21 mouse cellular contexts compared by ENCODE assay signal in genomic region chr14:79716704-79717103, GRCm38 (mm10). TPM values are rescaled to one million over a fixed set of nuclear protein-coding genes. Genes with fewer than 3 reads are reported as not detected.
"Had no signal": no experiment of that assay in that cellular context is flagged by ENCODE, and none has a peak within 500 bp of the region (broad histone marks: within the 10 kb centered on the region; RNA-seq: fewer than 3 reads in every experiment).

No protein-coding gene starts in this region.

- H3K4me2 ChIP-seq: liver, embryonic 15.5 days; lung, embryonic 15.5 days; midbrain, embryonic 12.5 days; midbrain, embryonic 15.5 days; stomach, embryonic 15.5 days had no signal

- H3K27ac ChIP-seq: liver, embryonic 15.5 days; lung, embryonic 15.5 days; macrophage; midbrain, embryonic 12.5 days; midbrain, embryonic 15.5 days; stomach, embryonic 15.5 days; stomach, postnatal 0 days had no signal

- H3K36me3 ChIP-seq: liver, embryonic 15.5 days; lung, embryonic 15.5 days; midbrain, embryonic 12.5 days; midbrain, embryonic 15.5 days; stomach, embryonic 15.5 days had no signal

- DNase-seq: liver, postnatal 0 days; lung, adult 2 months; lung, postnatal 14 days; lung, postnatal 36 days; right cerebral cortex, postnatal 14 days; thymus, adult 2 months; thymus, postnatal 25 days; thymus, postnatal 4 days had no signal

- ATAC-seq: liver, postnatal 0 days; lung, postnatal 0 days; midbrain, embryonic 15.5 days had no signal

- H3K4me3 ChIP-seq: liver, embryonic 15.5 days; lung, embryonic 15.5 days; megakaryocyte, embryonic 14.5 days; midbrain, embryonic 12.5 days; midbrain, embryonic 15.5 days; stomach, embryonic 15.5 days had no signal

- H3K9ac ChIP-seq: liver, embryonic 15.5 days; liver, postnatal 0 days; lung, embryonic 15.5 days; midbrain, embryonic 12.5 days; midbrain, embryonic 15.5 days; stomach, embryonic 15.5 days had no signal

- H3K27me3 ChIP-seq: liver, embryonic 15.5 days; lung, embryonic 15.5 days; megakaryocyte, embryonic 14.5 days; midbrain, embryonic 12.5 days; midbrain, embryonic 15.5 days; stomach, embryonic 15.5 days had no signal

- H3K4me1 ChIP-seq: liver, embryonic 15.5 days; lung, embryonic 15.5 days; megakaryocyte, embryonic 14.5 days; stomach, embryonic 15.5 days had no signal

- H3K9me3 ChIP-seq: liver, embryonic 15.5 days; lung, embryonic 15.5 days; megakaryocyte, embryonic 14.5 days; midbrain, embryonic 12.5 days; midbrain, embryonic 15.5 days; stomach, embryonic 15.5 days had no signal

RNA-seq across cellular contexts. Expression of gene Pcdh8, which starts 54.4 kb away (rescaled TPM):
- total RNA-seq: megakaryocyte progenitor cell, adult 5-6 weeks; monocyte, adult 5-6 weeks; neutrophil, adult 5-6 weeks had no signal
- polyA plus RNA-seq: liver, postnatal 0 days; lung, adult 2 months; lung, postnatal 0 days; macrophage; spleen, adult 2 months had no signal

RNA-seq across cellular contexts. Expression of gene Cnmd, which starts 54.7 kb away (rescaled TPM):
- total RNA-seq: monocyte, adult 5-6 weeks; neutrophil, adult 5-6 weeks had no signal
- polyA plus RNA-seq: macrophage; spleen, adult 2 months had no signal
